Mouse (Mus musculus) MEL (cell line): ENCODE data around the gene Prkcq. TPM values are rescaled to one million over a fixed set of nuclear protein-coding genes. Genes with fewer than 3 reads are reported as not detected.

Experiments used
- DNase-seq: peaks from one replicate; pipeline ENCODE4 v3.0.0; 2011; ENCODE audit warnings: low read depth, low spot score
- H3K27ac ChIP-seq: 2 replicates; pipeline ENCODE4 v1.5.1; 2012; ENCODE audit warnings: low read depth, mild to moderate bottlenecking, control low read depth, low read length, moderate library complexity; ENCODE audit not compliant: control insufficient read depth
- H3K27me3 ChIP-seq, 2 experiments: fragments of 150-350 bp in 1 of 2; sonication (generic) in 1 of 2; 2 replicates each; pipeline ENCODE4 v1.6.1; 2012; ENCODE audit warnings: low read length in 2 of 2, mild to moderate bottlenecking in 2 of 2, improper control_type of control experiment in 1 of 2, moderate library complexity in 1 of 2; ENCODE audit not compliant: insufficient read depth in 2 of 2, control insufficient read depth in 1 of 2
- H3K36me3 ChIP-seq, 2 experiments: 2 replicates each; pipeline ENCODE4 v1.6.1; 2012 to 2014; ENCODE audit warnings: low read length in 2 of 2, improper control_type of control experiment in 1 of 2, inconsistent platforms in 1 of 2, mild to moderate bottlenecking in 1 of 2; ENCODE audit not compliant: insufficient read depth in 2 of 2, control insufficient read depth in 1 of 2
- H3K4me1 ChIP-seq, 2 experiments: fragments of 150-350 bp in 1 of 2; sonication (generic) in 1 of 2; 2 replicates each; pipeline ENCODE4 v1.6.1; 2012; ENCODE audit warnings: low read length in 2 of 2, improper control_type of control experiment in 1 of 2, mild to moderate bottlenecking in 1 of 2; ENCODE audit not compliant: insufficient read depth in 2 of 2, control insufficient read depth in 1 of 2
- H3K4me3 ChIP-seq, 2 experiments: fragments of 150-350 bp in 1 of 2; sonication (generic) in 1 of 2; 2 replicates each; pipeline ENCODE4 v1.5.1; 2012; ENCODE audit warnings: low read depth in 2 of 2, low read length in 2 of 2, mild to moderate bottlenecking in 2 of 2, moderate library complexity in 2 of 2, control low read depth in 1 of 2, improper control_type of control experiment in 1 of 2; ENCODE audit not compliant: control insufficient read depth in 1 of 2, insufficient read depth in 1 of 2
- H3K79me2 ChIP-seq: 2 replicates; pipeline ENCODE4 v1.6.1; 2012; ENCODE audit warnings: mild to moderate bottlenecking, low read length, moderate library complexity; ENCODE audit not compliant: control insufficient read depth, poor library complexity, insufficient read depth
- H3K9ac ChIP-seq: 2 replicates; pipeline ENCODE4 v1.6.1; 2012; ENCODE audit warnings: low read depth, mild to moderate bottlenecking, control low read depth, low read length, moderate library complexity; ENCODE audit not compliant: control insufficient read depth, poor library complexity, severe bottlenecking
- H3K9me3 ChIP-seq: fragments of 150-350 bp; sonication (generic); replicated peaks from 2 replicates; pipeline ENCODE4 v1.6.1; 2012; ENCODE audit warnings: mild to moderate bottlenecking, low read length, improper control_type of control experiment, moderate library complexity; ENCODE audit not compliant: insufficient read depth
- BHLHE40 ChIP-seq: IDR thresholded peaks from 2 replicates; pipeline ENCODE4 v1.6.1; 2012; ENCODE audit warnings: low read depth, mild to moderate bottlenecking, inconsistent platforms, low read length, improper control_type of control experiment, borderline replicate concordance
- CHD1 ChIP-seq: IDR thresholded peaks from 2 replicates; pipeline ENCODE4 v1.6.1; 2012; ENCODE audit warnings: low read depth, mild to moderate bottlenecking, inconsistent platforms, low read length, improper control_type of control experiment
- EP300 ChIP-seq, 2 experiments: IDR thresholded peaks; 2 replicates each; pipeline ENCODE4 v1.6.1; 2011; ENCODE audit warnings: improper control_type of control experiment in 2 of 2, low read length in 2 of 2, low read depth in 1 of 2, mild to moderate bottlenecking in 1 of 2
- ETS1 ChIP-seq: IDR thresholded peaks from 2 replicates; pipeline ENCODE4 v1.6.1; 2012; ENCODE audit warnings: low read depth, mild to moderate bottlenecking, inconsistent platforms, low read length, improper control_type of control experiment, moderate library complexity
- GABPA ChIP-seq: IDR thresholded peaks from 2 replicates; pipeline ENCODE4 v1.6.1; 2012; ENCODE audit warnings: low read depth, mild to moderate bottlenecking, inconsistent platforms, low read length, improper control_type of control experiment, moderate library complexity
- GATA1 ChIP-seq: IDR thresholded peaks from 2 replicates; pipeline ENCODE4 v1.6.1; 2011; ENCODE audit warnings: low read depth, low read length, improper control_type of control experiment
- HCFC1 ChIP-seq: IDR thresholded peaks from 2 replicates; pipeline ENCODE4 v1.6.1; 2012; ENCODE audit warnings: low read depth, mild to moderate bottlenecking, inconsistent platforms, low read length, improper control_type of control experiment, moderate library complexity
- JUND ChIP-seq: IDR thresholded peaks from 2 replicates; pipeline ENCODE4 v1.6.1; 2011; ENCODE audit warnings: low read depth, mild to moderate bottlenecking, improper control_type of control experiment, low read length
- KAT2A ChIP-seq: conservative IDR thresholded peaks from 2 replicates; pipeline ENCODE4 v1.6.1; 2012; ENCODE audit warnings: low read depth, low read length, improper control_type of control experiment, inconsistent platforms
- MAFK ChIP-seq: IDR thresholded peaks from 2 replicates; pipeline ENCODE4 v1.6.1; 2011; ENCODE audit warnings: low read depth, mild to moderate bottlenecking, low read length, improper control_type of control experiment, borderline replicate concordance
- MAX ChIP-seq: IDR thresholded peaks from 2 replicates; pipeline ENCODE4 v1.6.1; 2011; ENCODE audit warnings: low read length, improper control_type of control experiment
- MYB ChIP-seq: IDR thresholded peaks from 2 replicates; pipeline ENCODE4 v1.6.1; 2011; ENCODE audit warnings: mild to moderate bottlenecking, low read depth, low read length, improper control_type of control experiment
- NELFE ChIP-seq: IDR thresholded peaks from 2 replicates; pipeline ENCODE4 v1.6.1; 2011; ENCODE audit warnings: low read depth, low read length, improper control_type of control experiment
- POLR2AphosphoS2 ChIP-seq: IDR thresholded peaks from 2 replicates; pipeline ENCODE4 v1.6.1; 2011; ENCODE audit warnings: low read length, improper control_type of control experiment
- SIN3A ChIP-seq: IDR thresholded peaks from 2 replicates; pipeline ENCODE4 v1.6.1; 2012; ENCODE audit warnings: low read length, improper control_type of control experiment, inconsistent platforms
- SMC3 ChIP-seq: IDR thresholded peaks from 2 replicates; pipeline ENCODE4 v1.6.1; 2011; ENCODE audit warnings: low read depth, low read length, improper control_type of control experiment
- TAL1 ChIP-seq: IDR thresholded peaks from 2 replicates; pipeline ENCODE4 v1.6.1; 2012; ENCODE audit warnings: mild to moderate bottlenecking, inconsistent platforms, low read length, moderate library complexity, mixed read lengths
- TBP ChIP-seq: IDR thresholded peaks from 2 replicates; pipeline ENCODE4 v1.8.0; 2011; ENCODE audit warnings: low read depth, low read length, improper control_type of control experiment
- TCF12 ChIP-seq: IDR thresholded peaks from 2 replicates; pipeline ENCODE4 v1.6.1; 2014; ENCODE audit warnings: low read depth, mild to moderate bottlenecking, inconsistent platforms, low read length, improper control_type of control experiment, moderate library complexity
- UBTF ChIP-seq: IDR thresholded peaks from 2 replicates; pipeline ENCODE4 v1.6.1; 2012; ENCODE audit warnings: low read depth, mild to moderate bottlenecking, inconsistent platforms, low read length, improper control_type of control experiment, moderate library complexity, borderline replicate concordance; ENCODE audit not compliant: insufficient read depth
- USF2 ChIP-seq, 2 experiments: IDR thresholded peaks; 2 replicates each; pipeline ENCODE4 v1.6.1; 2011 to 2012; ENCODE audit warnings: improper control_type of control experiment in 2 of 2, low read length in 2 of 2, borderline replicate concordance in 1 of 2, inconsistent platforms in 1 of 2, low read depth in 1 of 2, mild to moderate bottlenecking in 1 of 2; ENCODE audit not compliant: insufficient read depth in 1 of 2
- ZMIZ1 ChIP-seq: IDR thresholded peaks from 2 replicates; pipeline ENCODE4 v1.6.1; 2012; ENCODE audit warnings: low read depth, mild to moderate bottlenecking, inconsistent platforms, low read length, improper control_type of control experiment, moderate library complexity
- polyA plus RNA-seq, 2 experiments: library from polyadenylated mRNA; stranded (reverse) in 1 of 2; unstranded in 1 of 2; fragments of >175 nt in 1 of 2; fragments of >200 nt in 1 of 2; gene quantifications; 2 replicates each; pipeline versions ENCODE4 v1.2.1 to v1.2.4; 2012; ENCODE audit warnings: low replicate concordance in 2 of 2, low read depth in 1 of 2; ENCODE audit not compliant: insufficient read length in 2 of 2, insufficient read depth in 1 of 2, missing spikeins in 1 of 2
- total RNA-seq: library from RNA; depleted of rRNA; stranded (reverse); fragments of 300-350 nt; gene quantifications from 2 replicates; pipeline ENCODE4 v1.2.3, GENCODE M21; 2012

Prkcq gene
- total and polyA plus RNA-seq, 3 experiments = 0.12 to 0.19 TPM; not detected in 1

GRCm38 (mm10) chr2:11219262-11219661, 47.4 kb downstream of the Prkcq start:
- TF ChIP-seq JUND (no peak), TAL1 (0 out of 2 replicates have a peak, but pooled peaks have one; percentile 15), CHD1 (no peak), GABPA (no peak), EP300 (IDR thresholded peaks at IDR 0.05; ENCODE audit: low read depth in 1 of 2, low read length in 2 of 2) (0 out of 4 replicates have a peak, but pooled peaks of 1 of the 2 experiments have one; percentile 6), TBP (no peak), GATA1 (0 out of 2 replicates have a peak, but pooled peaks have one; percentile 2), MYB (no peak), POLR2AphosphoS2 (no peak), SMC3 (no peak), UBTF (no peak), TCF12 (no peak), ZMIZ1 (no peak), SIN3A (no peak)
- no peak overlapping the region for H3K9ac ChIP-seq
- DNase-seq = peak; percentile 56
- H3K9me3 ChIP-seq = no peaks in the 10 kb centered on the region
- H3K79me2 ChIP-seq = no peaks in the 10 kb centered on the region
- no peaks in the 10 kb centered on the region for H3K27me3 ChIP-seq
- peaks cover 0 to 22% of the 10 kb centered on the region in 2 experiments; a peak in 2 of 4 replicates for H3K36me3 ChIP-seq
- peak overlapping the region; percentile 32; the same call in 1 of the 2 replicates for H3K27ac ChIP-seq
- peaks cover 15 to 19% of the 10 kb centered on the region in 2 experiments for H3K4me1 ChIP-seq
- H3K4me3 ChIP-seq = no peak overlapping the region

- H3K4me3 ChIP-seq = no peak overlapping the region
- no peak for DNase-seq
- no peaks in the 10 kb centered on the region for H3K27me3 ChIP-seq
- H3K36me3 ChIP-seq = peaks cover 0 to 5% of the 10 kb centered on the region in 2 experiments; a peak in 2 of 4 replicates
- no peak overlapping the region for H3K9ac ChIP-seq
- H3K27ac ChIP-seq = no peak overlapping the region
- no peaks in the 10 kb centered on the region for H3K79me2 ChIP-seq
- peaks cover 4 to 8% of the 10 kb centered on the region in 2 experiments; a peak in 3 of 4 replicates for H3K4me1 ChIP-seq
- TF ChIP-seq ETS1 = no peak
- TF ChIP-seq USF2 (IDR thresholded peaks at IDR 0.05; ENCODE audit: borderline replicate concordance in 1 of 2, insufficient read depth in 1 of 2, low read depth in 1 of 2, low read length in 2 of 2) = no peak
- no peak for TF ChIP-seq KAT2A
- TF ChIP-seq ZMIZ1 = no peak
- no peak for TF ChIP-seq HCFC1
- TF ChIP-seq MYB = no peak
- TF ChIP-seq TBP = no peak
- no peak for TF ChIP-seq BHLHE40
- no peak for TF ChIP-seq MAX
- no peak for TF ChIP-seq MAFK
- no peak for TF ChIP-seq NELFE
- TF ChIP-seq SIN3A = no peak
- no peak for TF ChIP-seq JUND
- no peaks in the 10 kb centered on the region for H3K9me3 ChIP-seq
These were observed 53.0 kb downstream of the Prkcq start for GRCm38 (mm10) chr2:11224808-11225484.
